Mouse (Mus musculus) limb, embryonic 14.5 days (tissue): ENCODE measurements around the gene Ccdc92b. TPM values are rescaled to one million over a fixed set of nuclear protein-coding genes. Genes with fewer than 3 reads are reported as not detected.
A peak's percentile ranks its signal among the peaks of the same experiment; 100 is the strongest.

Experiments used
- ATAC-seq: fragments of 200-750 bp; cut with Nextera tagmentation; 2 replicates; pipeline ENCODE4 v1.8.0; 2017; ENCODE audit warnings: low read depth, moderate number of reproducible peaks, moderate TSS enrichment; ENCODE audit not compliant: low FRiP score
- DNase-seq: peaks from one replicate; pipeline ENCODE4 v3.0.0-alpha.2; 2015; ENCODE audit warnings: low spot score
- H3K27ac ChIP-seq: fragments of 300-500 bp; sonication (generic); replicated peaks from 2 replicates; pipeline ENCODE4 v1.5.1; 2014; ENCODE audit warnings: low read depth, mild to moderate bottlenecking, low read length, moderate library complexity, mixed read lengths
- H3K27me3 ChIP-seq: fragments of 300-500 bp; sonication (generic); 2 replicates; pipeline ENCODE4 v1.6.1; 2014; ENCODE audit warnings: low read length, mixed read lengths; ENCODE audit not compliant: control insufficient read depth, insufficient read depth
- H3K36me3 ChIP-seq: fragments of 300-500 bp; sonication (generic); 2 replicates; pipeline ENCODE4 v1.6.1; 2014; ENCODE audit warnings: mild to moderate bottlenecking, low read length, moderate library complexity, mixed read lengths; ENCODE audit not compliant: control insufficient read depth, insufficient read depth
- H3K4me1 ChIP-seq: fragments of 300-500 bp; sonication (generic); 2 replicates; pipeline ENCODE4 v1.6.1; 2014; ENCODE audit warnings: antibody characterized with exemption, low read length, mixed read lengths; ENCODE audit not compliant: control insufficient read depth, insufficient read depth
- H3K4me2 ChIP-seq: fragments of 300-500 bp; sonication (generic); replicated peaks from 2 replicates; pipeline ENCODE4 v1.6.1; 2014; ENCODE audit warnings: low read depth, mild to moderate bottlenecking, low read length, moderate library complexity; ENCODE audit not compliant: severe bottlenecking
- H3K4me3 ChIP-seq: fragments of 300-500 bp; sonication (generic); replicated peaks from 2 replicates; pipeline ENCODE4 v1.5.1; 2014; ENCODE audit warnings: low read length
- H3K9ac ChIP-seq: fragments of 300-500 bp; sonication (generic); 2 replicates; pipeline ENCODE4 v1.6.1; 2014; ENCODE audit warnings: mild to moderate bottlenecking, low read depth, low read length, moderate library complexity; ENCODE audit not compliant: severe bottlenecking
- H3K9me3 ChIP-seq: fragments of 300-500 bp; sonication (generic); 2 replicates; pipeline ENCODE4 v1.6.1; 2016; ENCODE audit warnings: low read length; ENCODE audit not compliant: control insufficient read depth
- POLR2A ChIP-seq: fragments of 200-500 bp; IDR thresholded peaks from 2 replicates; pipeline ENCODE4 v1.8.0; 2012; ENCODE audit warnings: inconsistent platforms, mild to moderate bottlenecking, moderate library complexity, borderline replicate concordance; ENCODE audit not compliant: insufficient read depth, insufficient read length; ENCODE audit errors: extremely low read depth
- WGBS: fragments of 180-500 bp; shearing (Covaris S2); extraction: QIAGEN DNeasy Blood & Tissue Kit; methylation state at CpG from one replicate; pipeline ENCODE4 v1.1.7; 2014; 5-methylcytosine and 5-hydroxymethylcytosine counted together
- polyA plus RNA-seq, 2 experiments: library from polyadenylated mRNA; depleted of rRNA in 1 of 2; stranded (reverse) in 1 of 2; unstranded in 1 of 2; fragments of >200 nt; fragmentation: Nextera tagmentation in 1 of 2; extraction: Ambion mirVana in 1 of 2; gene quantifications; 2 replicates each; pipeline versions ENCODE4 v1.2.1 to v1.2.3; 2012 to 2014

Ccdc92b gene
- polyA plus RNA-seq, 2 experiments: 0.36 to 0.50 TPM

GRCm38 (mm10) chr11:74653385-74653784 lies 34.0 kb downstream of the Ccdc92b start:
- no peaks in the 10 kb centered on the region for H3K9me3 ChIP-seq
- 48% methylated on average over 6 of the region's 6 CpGs for WGBS
- DNase-seq (no peak), ATAC-seq (no peak)
- peaks cover 13% of the 10 kb centered on the region for H3K4me1 ChIP-seq
- no peak overlapping the region for H3K4me3 ChIP-seq
- H3K4me2 ChIP-seq: no peak overlapping the region
- peaks cover 23% of the 10 kb centered on the region for H3K36me3 ChIP-seq
- H3K27ac ChIP-seq: no peak overlapping the region
- no peaks in the 10 kb centered on the region for H3K27me3 ChIP-seq
- H3K9ac ChIP-seq: 0 out of 2 replicates have a peak overlapping the region, but pooled peaks have one; percentile 14
- TF ChIP-seq POLR2A: no peak

- H3K36me3 ChIP-seq: peaks cover 49% of the 10 kb centered on the region
Measured at GRCm38 (mm10) chr11:74655941-74656340, 36.5 kb downstream of the Ccdc92b start.

GRCm38 (mm10) chr11:74660336-74660735 lies 40.9 kb downstream of the Ccdc92b start:
- 89% methylated on average over 13 of the region's 13 CpGs for WGBS
- H3K36me3 ChIP-seq: peaks cover 87% of the 10 kb centered on the region
- H3K4me2 ChIP-seq: no peak overlapping the region
- H3K4me1 ChIP-seq: no peaks in the 10 kb centered on the region
- DNase-seq: no peak
- H3K27me3 ChIP-seq: no peaks in the 10 kb centered on the region
- TF ChIP-seq POLR2A: no peak
- no peak overlapping the region for H3K9ac ChIP-seq
- no peak for ATAC-seq
- H3K4me3 ChIP-seq: no peak overlapping the region
- H3K9me3 ChIP-seq: no peaks in the 10 kb centered on the region
- H3K27ac ChIP-seq: no peak overlapping the region

More at GRCm38 (mm10) chr11:74655941-74656340, 36.5 kb downstream of the Ccdc92b start:
- Histone ChIP-seq H3K9me3 (no peaks in the 10 kb centered on the region), H3K27ac (no peak overlapping the region), H3K4me3 (no peak overlapping the region), H3K9ac (no peak overlapping the region), H3K4me2 (no peak overlapping the region), H3K4me1 (peaks cover 2% of the 10 kb centered on the region), H3K27me3 (no peaks in the 10 kb centered on the region)
- TF ChIP-seq POLR2A: no peak
- DNase-seq: no peak
- no peak for ATAC-seq
- 84% methylated on average over 3 of the region's 3 CpGs for WGBS

GRCm38 (mm10) chr11:74661641-74662040 lies 42.2 kb downstream of the Ccdc92b start:
- H3K36me3 ChIP-seq: peaks cover 96% of the 10 kb centered on the region
- no peak overlapping the region for H3K9ac ChIP-seq
- ATAC-seq: no peak
- H3K4me1 ChIP-seq: no peaks in the 10 kb centered on the region
- no peak overlapping the region for H3K27ac ChIP-seq
- WGBS: 93% methylated on average over 19 of the region's 19 CpGs
- no peaks in the 10 kb centered on the region for H3K9me3 ChIP-seq
- no peak overlapping the region for H3K4me2 ChIP-seq
- H3K4me3 ChIP-seq: no peak overlapping the region
- no peak for TF ChIP-seq POLR2A
- no peaks in the 10 kb centered on the region for H3K27me3 ChIP-seq
- DNase-seq: no peak

- Histone ChIP-seq H3K9me3 (no peaks in the 10 kb centered on the region), H3K4me2 (no peak overlapping the region), H3K9ac (no peak overlapping the region), H3K36me3 (peaks cover 98% of the 10 kb centered on the region), H3K4me1 (no peaks in the 10 kb centered on the region), H3K4me3 (no peak overlapping the region), H3K27me3 (no peaks in the 10 kb centered on the region), H3K27ac (no peak overlapping the region)
- WGBS: 90% methylated on average over 6 of the region's 6 CpGs
- DNase-seq (no peak), ATAC-seq (no peak)
- no peak for TF ChIP-seq POLR2A
Measured at GRCm38 (mm10) chr11:74662221-74662620, 42.8 kb downstream of the Ccdc92b start.

GRCm38 (mm10) chr11:74664279-74664678 lies 44.9 kb downstream of the Ccdc92b start:
- TF ChIP-seq POLR2A: no peak
- ATAC-seq (no peak), DNase-seq (no peak)
- Histone ChIP-seq H3K9me3 (no peaks in the 10 kb centered on the region), H3K4me1 (no peaks in the 10 kb centered on the region), H3K27me3 (no peaks in the 10 kb centered on the region), H3K36me3 (peaks cover 95% of the 10 kb centered on the region), H3K9ac (no peak overlapping the region), H3K4me2 (no peak overlapping the region), H3K27ac (no peak overlapping the region), H3K4me3 (no peak overlapping the region)
- 93% methylated on average over 3 of the region's 3 CpGs for WGBS
